Mouse (Mus musculus) ovary, adult 18-20 months (tissue): ENCODE results near the gene Wfdc8.

Source experiments
- DNase-seq: peaks from one replicate; pipeline ENCODE4 v3.0.0; 2022; ENCODE audit warnings: low spot score, mixed read lengths

The Wfdc8 gene

GRCm38 (mm10) chr2:164562391-164563188 is 50.8 kb downstream of the Wfdc8 start, which contains the start of gene Wfdc2:
TSS of gene Wfdc2 (plus strand) at chr2:164562413.
- no peak for DNase-seq

DNA sequence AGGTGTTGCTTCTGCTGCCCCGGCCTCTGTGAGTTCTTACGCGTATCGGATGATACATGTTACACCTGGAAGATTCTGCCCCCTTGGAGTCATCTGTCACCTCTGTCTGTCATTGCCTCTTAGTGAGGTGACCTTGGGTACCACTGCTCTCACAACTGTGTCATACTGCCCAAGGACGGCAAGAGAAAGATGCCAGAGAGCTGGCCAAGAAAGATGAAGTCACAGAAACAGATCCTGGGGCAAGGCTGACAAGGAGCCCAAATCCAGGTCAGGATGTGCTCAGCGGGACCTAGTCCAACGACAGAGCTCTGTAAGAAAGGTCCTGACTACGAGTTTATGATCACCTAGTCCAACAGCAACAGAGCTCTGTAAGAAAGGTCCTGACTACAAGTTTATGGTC is 53.3 kb downstream of the Wfdc8 start:
- DNase-seq = no peak

DNA sequence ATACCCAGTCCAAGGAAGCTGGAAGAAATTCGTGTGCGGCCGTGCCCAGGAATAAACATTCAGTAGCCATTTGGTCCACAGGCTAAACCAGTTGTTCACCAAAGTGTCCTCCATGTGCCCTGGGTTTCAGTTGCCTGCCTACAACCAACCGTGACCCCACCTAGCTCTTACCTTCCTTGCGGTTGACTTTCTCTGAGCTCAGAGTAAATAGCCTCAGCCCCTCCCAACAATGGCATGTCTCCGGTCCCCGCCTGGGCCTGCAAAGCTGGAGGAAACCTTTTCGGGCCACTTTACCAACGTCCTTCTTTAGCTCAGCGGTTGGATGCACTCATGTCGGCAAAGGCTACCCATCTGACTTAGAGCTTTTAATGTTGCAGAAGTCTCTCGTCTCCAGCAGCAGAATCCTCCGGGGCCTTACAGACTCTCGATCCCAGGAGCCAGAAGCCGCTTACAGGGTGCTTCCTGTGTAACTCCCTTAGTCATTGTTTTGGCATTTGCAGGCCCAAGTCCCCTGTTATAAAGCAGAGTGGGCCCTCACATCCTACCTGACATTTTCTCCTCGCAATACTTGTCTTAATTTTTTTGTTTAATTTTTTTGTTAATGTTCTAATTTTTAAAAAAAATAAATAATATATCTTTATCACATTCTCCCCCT is 54.3 kb downstream of the Wfdc8 start:
- no peak for DNase-seq

DNA sequence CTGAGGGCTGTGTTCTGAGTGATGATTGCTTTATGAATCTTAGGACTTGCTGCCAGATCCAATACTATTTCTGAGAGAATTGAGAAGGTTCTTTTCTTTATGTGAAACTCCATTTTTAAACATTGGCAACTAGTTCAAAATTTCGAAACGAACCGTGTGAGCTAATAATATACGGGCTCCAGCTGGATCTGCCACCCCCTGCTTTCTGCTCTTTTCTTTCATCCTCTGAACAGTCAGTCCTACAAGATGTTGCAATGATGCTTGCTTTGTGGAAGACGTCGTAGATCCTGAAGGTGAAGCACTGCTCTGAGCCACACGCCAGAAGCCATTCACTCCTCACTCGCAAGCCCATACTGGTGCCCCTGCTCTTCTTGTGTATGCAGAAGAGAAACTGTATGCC is 55.0 kb downstream of the Wfdc8 start:
- no peak for DNase-seq

GRCm38 (mm10) chr2:164551502-164551901 is 61.9 kb downstream of the Wfdc8 start:
- DNase-seq = no peak

- DNase-seq = no peak
Observed at GRCm38 (mm10) chr2:164550895-164551269, 62.5 kb downstream of the Wfdc8 start.

DNA sequence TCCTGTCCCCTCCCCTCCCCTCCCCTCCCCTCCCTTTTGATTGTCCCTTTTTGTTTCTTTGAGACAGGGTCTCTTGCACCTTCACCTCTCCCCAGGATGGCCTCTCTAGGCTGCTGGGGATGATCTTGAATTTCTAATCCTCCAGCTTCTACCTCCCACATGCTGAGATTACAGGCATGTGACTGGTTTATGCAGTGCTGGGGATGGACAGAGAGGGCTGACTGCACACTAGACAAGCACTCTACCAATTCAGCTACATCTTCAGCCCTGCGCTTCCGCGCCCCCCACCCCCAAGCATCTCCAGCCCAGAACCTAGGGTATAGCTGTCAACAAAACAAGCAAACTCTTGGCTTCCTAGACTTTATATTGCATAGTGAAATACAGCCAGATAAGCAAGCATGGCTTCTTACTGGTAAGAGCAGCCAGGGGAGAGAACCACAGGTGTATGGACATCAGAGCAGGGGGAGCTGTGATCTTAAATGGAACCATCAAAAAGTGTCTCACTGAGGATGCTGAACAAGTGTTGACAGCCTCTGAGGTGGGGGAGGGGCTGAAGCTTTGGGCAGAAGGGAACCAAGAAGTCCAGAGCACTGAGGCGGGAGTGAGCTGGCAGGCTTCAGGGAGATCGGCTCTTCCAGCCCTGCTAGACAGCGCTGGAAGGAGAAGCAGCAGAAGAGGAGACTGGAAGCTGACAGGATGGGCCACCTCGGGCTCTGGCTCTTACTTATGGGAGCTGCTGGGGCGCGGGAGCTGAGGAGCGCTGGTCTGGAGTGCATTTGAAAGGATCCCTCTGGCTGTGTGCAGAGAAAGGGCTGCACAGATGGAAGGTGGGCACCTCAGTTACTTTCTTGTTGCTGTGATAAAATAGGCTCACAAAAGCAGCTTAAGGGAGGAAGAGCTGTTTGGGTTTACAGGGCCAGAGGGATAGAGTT is 63.2 kb downstream of the Wfdc8 start:
- no peak for DNase-seq

DNA sequence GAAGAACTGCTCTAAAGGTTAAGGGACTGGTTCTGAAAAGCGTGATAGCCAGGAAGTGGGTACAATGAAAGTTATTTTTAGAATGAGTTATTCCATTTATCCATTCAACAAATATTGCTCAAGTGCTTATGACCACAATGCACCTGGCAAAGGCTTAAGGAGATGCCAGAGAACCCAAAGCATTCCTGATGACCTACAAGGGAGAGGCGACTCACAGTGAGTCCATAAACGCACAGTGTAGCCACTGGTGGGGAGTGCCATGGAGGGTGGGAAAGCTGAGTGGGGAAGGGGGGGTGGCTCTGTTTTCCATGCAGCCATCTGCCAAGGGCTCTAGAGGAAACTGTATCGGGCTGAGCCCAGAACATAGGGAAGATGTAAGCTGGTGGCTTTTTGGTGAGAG is 64.1 kb downstream of the Wfdc8 start:
- DNase-seq = no peak
